Mouse (Mus musculus): ENCODE data around the gene Clstn2. TPM values are rescaled to one million over a fixed set of nuclear protein-coding genes. Genes with fewer than 3 reads are reported as not detected.
A peak's percentile ranks its signal among the peaks of the same experiment; 100 is the strongest.

Clstn2 gene
- total RNA-seq, 1 experiment from 2014 or later, result 5.6 TPM

DNA sequence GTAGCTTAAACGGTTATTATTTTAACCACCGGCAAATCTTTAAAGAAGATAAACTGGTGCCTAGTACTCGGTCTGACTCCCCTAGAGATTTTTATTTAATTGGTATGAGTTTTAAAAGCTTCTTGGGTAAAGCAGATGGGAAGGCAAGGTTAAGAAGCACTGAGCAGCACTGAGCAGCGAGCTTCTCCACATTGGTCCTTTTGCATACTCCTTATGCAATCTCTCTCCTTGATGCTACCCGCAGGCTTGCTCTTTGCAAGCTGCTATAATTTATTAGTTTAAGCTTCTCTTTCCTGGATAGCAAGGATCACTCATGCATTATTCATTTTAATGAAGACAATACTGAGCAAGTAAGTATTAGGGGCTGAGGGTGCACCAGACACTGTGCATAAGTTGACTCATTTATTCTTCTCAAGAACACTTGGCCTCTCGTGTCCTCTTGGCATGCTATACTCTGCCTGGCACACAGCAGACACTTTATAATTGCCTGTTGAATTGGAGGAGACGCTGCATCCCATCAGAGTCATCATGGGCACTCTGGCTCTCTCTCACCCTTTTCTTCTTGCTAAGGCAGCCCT, 561.9 kb downstream of the Clstn2 start:
- no peak for DNase-seq

DNA sequence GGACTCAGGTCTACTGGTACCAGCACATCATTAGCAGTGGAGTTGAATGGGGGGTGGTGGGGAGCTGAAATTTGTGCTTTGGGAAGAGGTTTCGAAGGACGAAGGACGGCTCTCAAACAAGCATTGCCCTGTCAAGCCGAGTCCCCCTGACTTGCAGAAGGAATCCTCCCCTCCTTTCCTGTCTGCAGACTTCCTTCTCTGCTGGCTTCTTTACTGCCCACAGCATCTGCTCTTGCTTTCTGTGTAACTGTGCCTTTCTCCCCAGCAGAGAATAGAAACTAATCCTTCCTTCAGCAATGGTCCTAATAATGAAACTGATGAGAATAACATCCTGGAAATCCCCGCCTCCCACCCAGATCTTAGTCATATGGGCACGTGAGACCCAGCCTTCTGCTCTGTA, 572.5 kb downstream of the Clstn2 start:
- no peak for DNase-seq

DNA sequence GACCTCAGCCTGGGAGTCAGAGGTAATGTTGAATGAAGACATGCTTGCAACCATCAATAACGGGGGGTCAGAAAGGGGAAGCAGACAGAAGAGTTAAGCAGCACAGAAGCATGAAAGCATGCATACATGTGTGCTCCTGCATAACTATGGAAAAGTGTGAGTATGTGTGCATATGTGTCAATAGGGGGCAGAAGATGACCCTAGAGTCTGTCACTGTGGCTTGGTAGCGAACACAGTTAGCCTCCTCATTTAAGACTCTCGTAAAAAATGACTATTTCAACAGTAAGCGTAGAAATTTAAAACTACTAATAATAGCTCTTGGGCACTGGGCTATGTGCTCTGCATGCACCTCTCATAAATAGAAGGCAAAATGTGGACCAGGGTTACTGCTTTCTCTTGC, 573.2 kb downstream of the Clstn2 start:
- DNase-seq, result no peak

DNA sequence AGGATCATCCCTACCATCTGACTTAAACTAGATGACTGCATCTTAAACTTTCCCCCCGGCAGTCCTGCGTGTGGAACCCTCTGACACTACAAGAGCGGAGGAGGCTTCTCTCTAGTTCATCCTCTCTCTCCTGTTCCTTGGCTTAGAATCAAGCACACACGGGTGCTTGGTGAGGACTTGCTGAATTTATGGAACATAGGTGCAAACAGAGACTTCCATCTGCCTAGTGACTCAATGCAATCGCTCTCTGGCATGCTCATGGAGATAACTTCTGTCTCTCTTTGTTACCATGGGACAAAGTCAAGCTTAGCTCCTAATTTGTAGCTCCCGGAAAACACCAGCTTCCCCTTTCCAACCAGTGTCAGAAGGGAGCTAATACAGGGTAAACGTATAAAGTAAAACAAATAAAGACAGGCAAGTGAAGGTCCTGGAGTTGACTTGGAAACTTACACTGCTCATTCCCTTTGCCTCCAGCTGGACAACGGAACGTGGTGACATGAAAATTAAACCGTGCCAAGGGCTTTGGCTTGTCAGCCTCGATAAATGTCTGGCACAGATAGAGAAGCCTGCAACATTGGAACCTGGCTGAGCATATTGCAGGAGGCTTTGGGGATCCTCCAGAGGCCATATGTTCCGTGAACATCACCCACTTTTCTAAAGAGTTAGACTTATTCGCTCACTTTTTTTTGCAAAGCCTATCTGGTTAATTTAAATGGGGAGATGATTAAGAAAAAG, 583.5 kb downstream of the Clstn2 start:
- DNase-seq, result peak; percentile 16

DNA sequence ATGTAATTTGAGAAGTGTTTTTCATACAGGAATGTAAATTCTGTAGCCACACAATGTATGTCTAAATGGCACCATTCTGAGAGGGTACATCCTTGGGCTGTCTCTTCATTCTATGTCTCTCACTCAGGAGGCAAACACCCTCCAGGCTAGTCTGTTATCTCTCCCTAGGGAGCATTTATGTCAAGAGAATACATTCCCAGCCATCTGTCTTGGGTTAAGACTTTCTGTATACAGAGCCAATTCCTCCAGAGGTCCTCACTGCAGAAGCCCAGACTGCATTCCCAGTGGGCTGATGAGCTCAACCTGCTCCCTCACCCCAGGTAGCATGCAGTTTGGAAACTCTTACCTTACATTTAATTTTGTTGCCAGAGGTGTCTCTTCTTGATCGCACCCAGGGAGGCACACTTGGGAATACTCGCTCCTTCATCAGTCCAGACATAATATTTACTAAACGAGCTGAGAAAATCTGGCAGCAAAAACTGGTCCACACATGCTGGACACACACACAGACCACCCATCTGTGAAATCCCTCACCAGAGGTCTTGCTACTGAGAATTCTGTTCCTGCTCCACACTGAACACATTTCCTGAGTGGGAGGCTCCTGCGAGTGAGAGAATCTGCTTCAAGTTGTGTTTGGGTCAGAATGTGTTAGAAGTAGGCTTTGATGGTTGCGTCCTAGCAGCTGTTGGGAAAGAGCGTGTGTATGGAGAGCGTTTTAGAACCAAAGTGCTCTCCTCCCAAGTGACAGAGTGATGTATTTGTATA, 592.9 kb downstream of the Clstn2 start:
- DNase-seq, result no peak

DNA sequence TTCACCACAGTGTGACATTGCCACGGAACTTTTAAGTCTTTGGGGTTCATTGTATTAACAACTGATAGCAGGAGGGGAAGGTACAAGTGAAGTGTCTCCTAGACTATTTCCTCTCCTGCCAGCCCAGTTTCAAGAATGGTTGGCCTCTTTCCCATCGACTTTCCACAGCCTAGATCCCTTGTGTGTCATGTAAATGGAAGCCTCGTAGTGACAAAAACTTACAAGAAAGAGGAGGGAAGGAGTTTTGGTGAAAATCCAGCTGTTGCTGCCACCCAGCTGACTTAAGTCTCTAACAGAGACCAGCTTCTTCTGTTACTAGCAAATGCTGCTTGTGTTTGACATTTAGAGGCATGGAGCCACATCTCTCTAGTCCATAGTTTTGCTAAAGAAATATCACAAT, 598.3 kb downstream of the Clstn2 start:
- no peak for DNase-seq

DNA sequence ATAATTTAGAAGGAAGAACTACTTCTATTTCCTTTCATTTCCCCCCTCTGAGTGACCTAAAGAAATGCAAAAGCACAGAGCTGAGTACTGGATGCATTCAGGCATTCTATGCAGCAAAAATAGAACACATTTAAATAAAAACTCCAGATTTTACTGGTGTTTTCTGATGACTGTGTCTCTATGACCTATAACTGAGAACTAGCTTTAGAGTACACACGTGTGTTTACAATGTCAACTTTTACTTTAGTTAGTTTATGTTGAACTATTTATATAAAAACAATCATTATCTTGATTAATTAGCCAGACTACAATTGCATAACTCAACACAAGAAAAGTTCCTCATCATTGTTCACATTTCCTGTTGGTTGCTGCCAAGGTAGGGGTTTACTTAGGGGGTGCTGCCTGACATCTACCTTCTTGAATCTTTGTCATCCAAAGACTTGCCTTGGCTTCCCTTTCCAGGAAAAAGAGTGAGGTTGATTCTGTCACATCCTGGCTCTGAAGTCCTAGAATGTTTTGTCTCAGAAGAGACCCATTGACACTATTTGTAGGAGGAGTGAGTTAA, 603.0 kb downstream of the Clstn2 start:
- DNase-seq, result no peak

DNA sequence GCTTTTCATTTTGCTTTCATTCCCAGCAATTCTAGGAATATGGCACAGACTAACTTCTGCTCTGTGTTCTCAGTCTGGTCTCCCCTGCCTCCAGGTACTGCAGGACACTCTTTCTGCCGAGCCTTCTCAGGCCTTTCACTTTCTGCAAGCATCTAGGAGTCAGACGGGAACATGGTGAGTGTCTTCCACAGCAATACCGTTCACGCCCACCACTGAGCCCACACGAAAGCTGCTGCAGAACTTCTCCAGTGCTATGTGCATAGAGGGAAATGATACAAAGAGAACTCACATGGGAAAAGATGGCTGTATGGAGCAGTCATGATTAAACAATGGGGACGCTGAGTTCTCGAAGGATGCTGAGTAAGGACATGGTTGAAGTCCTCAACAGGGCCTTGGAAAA, 604.9 kb downstream of the Clstn2 start:
- no peak for DNase-seq

DNA sequence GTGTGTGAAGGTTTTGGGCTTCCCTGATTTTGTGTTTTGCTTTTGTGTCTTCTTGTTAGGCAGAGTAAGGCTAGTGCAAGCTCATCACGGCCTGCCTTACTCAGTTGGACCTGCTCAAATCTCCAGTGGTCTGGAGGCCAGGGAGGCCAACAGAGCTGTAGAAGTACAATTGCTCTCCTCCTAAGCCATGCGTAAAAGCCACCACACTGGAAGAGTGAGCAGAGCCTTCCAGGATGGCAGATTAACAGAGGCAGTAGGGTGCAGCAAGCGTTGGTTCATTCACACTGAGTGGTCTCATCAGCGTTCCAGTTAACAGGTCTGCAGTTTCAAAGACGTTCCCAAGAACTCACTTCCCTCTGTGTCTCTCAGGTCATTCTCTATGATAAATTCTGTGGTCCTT, 612.1 kb downstream of the Clstn2 start:
- no peak for DNase-seq

DNA sequence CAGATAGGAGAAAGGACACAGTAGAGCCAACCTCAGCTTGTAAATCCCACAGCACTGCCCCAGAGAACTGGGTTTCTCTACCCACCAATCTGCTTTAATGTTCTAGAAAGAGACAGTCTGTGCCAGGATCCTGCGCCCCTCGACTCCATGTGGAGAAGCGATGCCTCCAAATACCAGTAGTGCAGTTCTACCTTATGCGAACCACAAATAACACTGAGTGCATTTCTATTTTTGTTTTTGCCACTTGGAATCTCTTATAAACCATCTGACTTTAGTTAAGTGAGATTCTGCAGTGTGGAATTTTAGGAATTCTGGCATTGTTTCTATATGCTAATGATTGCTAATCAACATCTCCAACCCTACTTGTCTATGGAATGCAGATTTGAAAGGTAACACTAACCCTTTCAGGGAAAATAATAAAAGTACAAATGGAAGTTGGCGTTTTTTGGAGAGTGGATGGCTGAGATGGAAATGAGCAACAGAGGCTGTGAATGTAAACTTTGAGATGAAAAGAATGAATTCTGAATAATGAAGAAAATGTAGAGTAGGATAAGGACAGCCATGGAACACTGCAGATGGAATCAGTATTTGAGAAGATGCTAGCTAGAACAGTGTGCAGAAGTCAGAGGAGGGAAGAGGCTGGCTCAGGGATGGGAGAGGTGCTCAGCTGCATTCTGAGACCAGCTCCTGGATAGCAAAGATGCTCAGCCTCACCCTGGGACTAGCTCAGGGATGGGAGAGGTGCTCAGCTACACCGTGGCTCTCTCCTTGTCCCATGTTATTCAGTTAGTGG, 617.9 kb downstream of the Clstn2 start:
- no peak for DNase-seq

DNA sequence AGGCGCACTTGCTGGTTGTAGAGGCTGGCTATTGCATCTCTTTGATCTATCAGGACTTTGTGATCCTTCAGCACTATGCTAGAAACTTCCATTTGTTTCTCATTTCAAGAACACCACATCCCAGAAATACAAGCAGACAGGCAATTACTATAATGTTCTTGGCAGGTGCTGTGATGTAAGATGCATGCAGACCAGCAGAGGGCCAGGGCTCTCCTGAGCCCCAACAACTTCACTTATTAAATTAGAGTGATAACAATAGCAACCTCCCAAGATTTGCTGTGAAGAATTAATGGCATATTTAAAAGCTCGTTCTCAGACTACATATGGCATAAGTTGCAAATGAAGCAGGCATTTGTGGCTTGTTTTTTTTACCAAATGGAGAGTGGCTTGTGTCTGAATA, 624.8 kb downstream of the Clstn2 start:
- no peak for DNase-seq
